Mouse (Mus musculus) gastrocnemius, adult 18-20 months (tissue): ENCODE results near the gene Erc2. TPM values are rescaled to one million over a fixed set of nuclear protein-coding genes. Genes with fewer than 3 reads are reported as not detected.

ENCODE experiments used
- DNase-seq: peaks from one replicate; pipeline ENCODE4 v3.0.0; 2021; ENCODE audit warnings: low spot score
- total RNA-seq, 2 experiments: library from RNA; stranded (reverse); gene quantifications; 2 replicates each; pipeline ENCODE4 v1.2.3; 2021

The Erc2 gene
- total RNA-seq, 2 experiments from 2014 or later: 0.11 to 0.83 TPM

DNA sequence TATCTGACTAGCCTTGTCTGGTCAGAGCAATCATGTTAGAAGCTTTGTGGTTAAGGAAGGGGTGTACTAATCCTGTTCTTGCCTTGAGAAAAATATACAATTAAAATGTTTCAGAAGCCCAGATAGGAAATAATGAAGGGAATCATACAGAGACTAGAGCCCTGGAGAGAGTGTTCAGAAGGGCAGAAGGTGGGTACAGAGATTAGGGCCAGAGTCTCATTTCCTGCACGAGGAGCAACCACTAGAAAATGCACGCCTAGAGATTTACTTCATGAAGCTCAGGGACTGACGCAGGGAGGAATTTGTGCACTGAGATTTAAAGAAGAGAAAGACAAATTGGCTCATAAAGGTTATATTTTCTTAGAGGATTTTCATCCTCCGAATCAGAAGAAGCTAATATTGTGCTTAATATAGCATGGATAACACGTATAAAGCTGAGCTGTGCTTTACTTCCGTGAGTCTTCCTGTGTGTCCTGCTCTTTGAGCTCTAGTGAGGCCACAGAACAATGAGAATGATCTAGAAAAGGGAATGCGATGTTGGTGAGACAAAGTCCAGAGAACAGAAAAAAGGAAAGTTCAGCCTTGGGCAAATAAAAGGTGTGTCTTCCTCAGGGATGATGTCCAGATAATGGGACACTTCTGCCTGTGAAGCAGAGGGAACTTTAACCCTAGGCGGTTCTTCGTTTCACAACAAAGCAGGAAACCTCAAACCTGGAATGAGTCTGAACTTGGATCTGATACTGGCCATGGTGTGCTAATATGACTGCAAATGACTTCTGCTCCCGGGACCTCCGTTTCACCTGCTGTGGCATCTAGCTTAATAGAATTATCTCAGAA is 45.0 kb downstream of the Erc2 start:
- no peak for DNase-seq

DNA sequence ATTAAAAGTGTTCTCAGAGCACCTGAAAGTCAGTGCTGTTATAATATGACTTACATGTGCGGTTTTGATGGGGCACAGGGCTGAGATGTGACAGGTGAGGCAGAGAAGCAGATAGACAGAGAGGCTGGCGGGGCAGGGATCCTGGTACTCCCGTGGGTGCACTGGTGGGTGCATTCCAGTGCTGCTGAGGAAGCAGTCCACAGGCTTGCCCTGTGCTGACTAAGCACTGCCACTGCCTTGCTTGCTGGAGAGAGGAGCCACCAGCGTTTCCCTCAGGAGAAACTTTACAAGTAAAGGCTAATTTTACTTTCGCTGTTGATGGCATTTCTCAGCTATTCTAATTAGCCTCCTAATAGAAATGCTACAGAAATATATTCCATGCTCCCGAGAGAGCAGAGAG is 45.9 kb downstream of the Erc2 start:
- DNase-seq: no peak

DNA sequence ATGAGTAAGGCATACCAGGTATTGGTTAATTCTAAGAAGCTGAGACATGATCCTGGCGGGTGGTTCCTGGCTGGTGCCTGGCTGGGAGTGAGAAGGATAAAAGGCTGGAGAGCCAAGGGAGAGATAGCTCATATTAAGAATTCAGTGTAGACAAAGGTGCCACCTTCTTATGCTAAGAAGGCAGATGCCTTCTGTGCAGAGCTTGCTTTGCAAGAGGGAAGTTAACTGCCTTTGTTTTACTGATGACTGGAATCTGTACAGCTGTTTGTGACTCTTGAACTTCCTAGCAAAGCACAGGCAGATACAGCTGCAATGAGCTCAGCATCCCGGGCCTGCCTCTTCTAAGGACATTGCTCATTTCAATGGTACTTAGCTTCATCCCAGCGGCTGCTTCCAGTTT is 47.7 kb downstream of the Erc2 start:
- DNase-seq: no peak

DNA sequence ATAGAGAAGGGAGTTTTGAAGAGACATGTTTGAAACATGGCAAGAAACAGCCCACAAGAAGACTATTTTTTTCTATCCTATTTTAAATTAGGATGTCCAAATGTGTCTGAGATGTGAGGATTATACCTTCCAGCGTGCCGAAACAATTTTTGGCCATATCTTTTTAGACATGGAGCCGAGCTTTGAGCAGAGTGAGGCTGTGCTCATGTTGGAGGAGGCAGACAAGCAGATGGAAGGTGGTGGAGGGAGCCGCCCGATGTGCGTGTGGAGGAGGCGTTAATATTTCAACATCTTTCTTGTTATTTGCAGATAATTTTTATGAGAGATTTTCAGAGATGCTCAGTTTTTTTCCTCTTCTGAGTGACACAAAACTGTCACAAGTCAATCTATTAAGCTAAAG is 50.5 kb downstream of the Erc2 start:
- no peak for DNase-seq

DNA sequence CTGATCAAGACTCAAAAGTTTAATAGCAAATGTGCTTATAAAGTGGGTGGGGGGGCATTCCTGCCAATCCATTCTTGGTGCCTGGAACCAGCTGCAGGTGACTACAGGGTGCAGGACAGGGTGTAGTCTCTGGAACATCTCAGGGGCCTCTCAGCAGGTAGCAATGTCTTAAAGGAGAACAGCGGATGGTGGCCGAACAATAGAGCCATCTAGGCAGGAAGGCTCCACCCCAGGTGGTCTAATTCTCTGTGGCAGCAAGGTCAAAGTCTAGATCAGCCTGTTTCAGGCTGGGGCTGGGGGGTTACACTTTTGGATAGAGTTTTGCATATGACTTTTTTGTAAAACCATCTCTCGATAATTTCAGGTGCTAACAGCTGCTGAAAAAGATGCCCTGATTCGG is 51.9 kb downstream of the Erc2 start:
- DNase-seq: no peak

DNA sequence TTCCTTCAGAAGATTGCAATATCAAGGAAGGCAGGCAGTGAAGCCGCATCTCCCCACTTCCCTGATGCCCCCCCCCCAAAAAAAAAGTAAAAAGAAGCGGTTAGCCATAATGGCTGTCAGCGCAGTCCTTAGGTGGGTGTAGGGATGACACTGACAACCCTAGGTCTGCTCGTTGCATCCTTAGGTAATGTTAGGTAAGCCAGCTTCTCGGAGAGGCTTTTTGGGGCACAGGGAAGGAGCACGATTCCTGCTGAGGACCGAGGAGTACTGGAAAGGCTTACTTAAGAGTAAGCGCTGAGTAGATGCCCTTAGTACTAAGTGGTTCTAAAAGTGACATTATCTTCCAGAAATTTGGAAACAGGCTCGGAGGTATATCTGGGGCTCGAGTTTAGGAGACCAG is 52.3 kb downstream of the Erc2 start:
- no peak for DNase-seq

DNA sequence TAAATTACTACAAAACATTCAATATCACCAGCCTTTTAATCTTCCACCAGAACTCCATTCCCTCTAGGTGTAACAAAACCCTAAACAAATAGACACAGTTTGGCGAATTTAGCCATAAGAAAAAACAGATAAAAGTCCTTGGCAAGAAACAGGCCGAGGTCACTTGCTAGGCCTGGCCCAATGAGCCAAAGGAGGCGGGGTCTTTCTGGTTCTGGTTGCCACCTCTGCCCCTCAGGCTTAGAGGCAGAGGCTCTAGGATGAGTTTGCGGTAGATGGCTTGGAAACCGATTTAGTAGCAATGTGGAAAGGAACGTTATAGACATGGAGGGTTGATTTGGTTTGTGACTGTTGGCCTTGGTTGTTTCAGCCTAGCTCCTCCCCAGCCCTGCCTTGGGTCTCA is 52.8 kb downstream of the Erc2 start:
- no peak for DNase-seq

DNA sequence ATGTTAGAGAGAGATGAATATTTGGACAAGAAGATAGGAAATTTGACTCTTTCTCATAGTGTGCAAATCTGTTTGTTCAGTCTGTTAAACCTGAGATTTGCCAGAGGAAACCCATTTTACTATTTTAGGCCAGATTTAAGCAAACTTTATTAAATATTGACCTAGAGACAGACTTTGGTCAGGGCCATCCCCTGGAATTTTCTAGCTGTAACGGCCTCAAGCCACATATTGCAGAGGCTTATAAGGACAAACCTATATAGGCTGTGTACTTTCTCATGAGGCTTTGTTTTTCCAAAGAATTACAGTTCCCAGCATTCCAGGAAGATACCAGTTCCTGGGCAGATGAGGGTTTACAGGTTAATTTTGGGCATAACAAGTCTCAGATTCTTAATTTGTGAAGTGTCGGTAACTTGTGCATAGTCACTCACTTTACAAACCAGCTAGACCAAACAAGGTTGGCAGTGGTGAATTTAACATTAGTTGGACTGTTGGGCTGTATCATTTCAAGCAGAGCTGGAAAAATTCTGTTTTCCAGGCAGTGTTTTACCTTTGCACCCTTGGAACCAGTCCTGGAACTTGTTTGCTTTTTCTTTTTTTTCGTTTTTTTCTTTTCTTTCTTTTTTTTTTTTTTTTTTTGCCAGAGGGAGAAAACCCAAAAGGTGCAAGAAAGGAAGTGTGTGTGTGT is 60.3 kb downstream of the Erc2 start:
- no peak for DNase-seq

DNA sequence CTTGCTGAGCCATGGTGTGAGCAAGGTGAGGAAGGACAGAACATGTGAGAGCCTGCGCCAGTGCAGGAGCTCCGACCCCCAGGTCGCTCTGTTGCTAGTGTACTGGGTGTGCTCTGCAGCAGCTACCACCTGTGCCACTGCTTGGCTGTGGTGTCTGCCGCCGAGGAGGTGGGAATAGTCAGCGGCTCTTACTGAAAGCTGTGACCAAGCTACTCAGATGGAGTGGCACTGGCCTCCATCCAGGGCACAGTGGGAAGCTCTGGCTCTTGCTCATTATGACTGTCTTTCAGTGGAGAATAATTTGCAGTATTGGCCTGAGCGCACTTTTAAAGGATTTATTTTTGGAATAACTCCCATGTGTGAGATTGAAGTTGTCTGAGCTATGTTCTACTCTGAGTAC is 73.6 kb downstream of the Erc2 start:
- no peak for DNase-seq

DNA sequence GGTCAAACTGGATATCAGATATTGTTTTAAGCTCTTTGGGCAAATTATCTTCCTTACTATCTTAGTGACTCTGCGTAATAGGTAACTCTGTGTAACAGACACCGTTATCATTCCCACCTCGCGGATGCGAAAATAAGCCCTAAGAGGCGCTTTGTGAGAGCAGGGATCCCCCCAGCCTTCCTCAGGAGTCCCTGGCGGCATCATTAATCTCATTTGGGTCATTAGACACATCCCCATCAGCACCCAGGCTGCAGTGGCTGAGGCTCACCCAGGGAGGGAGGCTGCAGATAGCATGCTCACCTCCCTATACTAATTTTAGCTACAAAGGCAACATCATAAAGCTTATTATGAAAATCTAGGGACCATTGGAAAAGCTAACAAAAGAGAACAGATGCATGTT is 95.1 kb downstream of the Erc2 start:
- no peak for DNase-seq

DNA sequence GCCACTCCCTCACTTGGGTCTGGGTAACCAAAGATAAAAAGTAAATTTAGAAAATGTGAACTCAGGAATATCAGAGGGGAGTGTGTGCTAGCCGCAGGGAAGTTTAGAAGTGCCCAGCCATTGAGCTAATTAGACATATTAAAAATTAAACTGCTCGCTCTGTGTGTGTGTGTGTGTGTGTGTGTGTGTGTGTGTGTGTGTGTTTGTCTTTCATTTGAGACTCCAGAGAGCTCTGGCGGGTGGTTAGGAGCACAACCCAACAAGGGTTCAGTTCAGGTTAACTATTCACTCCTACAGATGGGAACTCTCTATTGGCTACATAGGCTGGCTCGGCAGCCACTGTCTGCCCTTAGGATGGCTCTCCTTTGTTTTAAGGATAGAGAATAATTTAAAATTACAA is 97.4 kb downstream of the Erc2 start:
- DNase-seq: no peak

DNA sequence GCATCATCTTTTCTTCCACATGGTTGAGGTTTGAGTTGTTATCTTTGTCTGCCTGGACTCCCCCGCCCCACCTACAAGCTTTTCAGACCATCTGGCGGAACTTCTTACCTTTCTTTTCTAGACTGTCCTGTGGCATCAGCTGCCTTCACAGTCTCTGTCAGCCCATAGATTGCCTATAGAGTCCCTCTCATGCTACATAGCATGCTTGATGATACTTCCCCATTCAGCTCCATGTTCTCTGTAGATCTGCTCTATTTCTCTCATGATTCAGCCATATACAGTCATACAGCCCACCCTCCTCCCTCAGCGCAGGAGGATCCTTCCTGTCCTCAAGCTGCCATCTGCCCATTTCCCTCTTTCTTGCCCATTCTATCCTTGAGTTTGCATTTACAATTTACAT is 98.7 kb downstream of the Erc2 start:
- DNase-seq: no peak

DNA sequence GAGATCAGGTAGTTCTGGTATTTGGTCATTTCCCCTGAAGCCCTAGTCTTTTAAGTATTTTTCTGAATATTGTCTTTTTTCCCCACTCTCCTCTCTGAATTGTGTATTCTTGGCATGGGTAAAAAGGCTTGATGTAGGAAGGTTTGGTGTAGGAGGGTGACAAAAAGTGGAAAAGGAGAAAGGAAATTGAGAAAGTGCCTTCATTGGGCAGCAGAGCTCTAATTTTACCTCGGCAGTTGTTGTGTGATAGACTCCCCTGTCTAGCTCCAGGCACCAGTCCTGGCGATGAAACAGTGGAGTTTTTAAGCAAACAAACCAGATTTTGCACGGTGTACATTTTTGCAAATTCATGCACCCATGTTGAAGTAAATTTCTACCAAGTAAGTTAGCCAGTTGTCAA is 99.5 kb downstream of the Erc2 start:
- no peak for DNase-seq

DNA sequence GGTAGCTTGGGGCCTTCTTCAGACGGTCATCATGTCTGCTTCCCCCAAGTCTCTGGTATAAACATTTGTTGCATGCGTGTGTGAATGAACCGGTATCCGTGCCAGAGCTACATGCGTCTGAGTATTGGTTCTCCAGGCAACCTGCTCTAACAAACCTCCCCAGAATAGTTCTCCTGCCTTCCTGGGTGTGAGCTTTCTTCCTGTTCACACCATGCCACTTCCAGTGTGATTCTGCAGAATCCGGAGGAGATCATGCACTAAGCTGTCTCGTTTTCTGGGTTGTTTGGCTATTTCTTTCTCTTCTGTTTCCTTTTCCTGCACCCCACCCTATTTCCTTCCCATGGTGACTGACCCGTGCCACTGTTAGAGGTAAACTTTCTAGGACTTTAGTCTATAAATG is 105.3 kb downstream of the Erc2 start:
- DNase-seq: no peak

DNA sequence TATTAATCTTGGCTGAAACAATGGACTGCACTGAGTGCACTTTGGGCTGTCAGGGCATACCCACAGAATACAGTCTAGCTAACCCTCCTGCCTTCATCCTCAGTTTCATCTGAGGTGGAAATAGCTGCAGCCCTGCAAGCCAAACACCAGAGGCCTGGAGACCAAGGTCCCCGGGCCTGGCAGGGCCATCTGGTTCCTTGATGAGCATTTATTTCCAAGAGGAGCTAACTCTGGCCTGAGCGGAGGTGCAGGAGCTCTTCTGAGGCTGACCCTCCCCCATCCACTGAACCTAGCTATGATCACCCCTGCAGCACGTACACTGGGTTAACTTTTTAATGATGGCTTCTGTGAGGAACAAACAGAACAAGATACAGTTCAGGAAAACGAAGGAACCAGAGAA is 108.9 kb downstream of the Erc2 start:
- no peak for DNase-seq

DNA sequence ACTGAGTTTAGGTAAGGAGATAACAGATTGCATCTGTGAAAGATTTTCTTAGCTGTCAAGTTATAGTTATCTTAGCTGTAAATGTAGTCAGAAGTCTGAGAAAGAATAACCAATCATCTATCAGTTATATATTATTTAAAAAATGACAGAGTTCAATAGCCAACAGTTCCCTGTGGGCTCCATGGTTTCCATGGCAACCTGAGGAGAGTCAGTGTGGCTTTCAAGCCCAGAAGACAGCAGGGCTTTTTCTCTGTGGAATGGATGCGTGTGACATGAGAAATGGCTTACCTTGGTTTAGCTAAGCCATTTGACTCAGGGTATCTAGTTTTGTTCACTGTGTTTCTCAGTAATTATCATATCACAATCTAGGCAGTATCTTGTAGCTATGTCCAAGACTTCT is 117.2 kb downstream of the Erc2 start:
- no peak for DNase-seq

DNA sequence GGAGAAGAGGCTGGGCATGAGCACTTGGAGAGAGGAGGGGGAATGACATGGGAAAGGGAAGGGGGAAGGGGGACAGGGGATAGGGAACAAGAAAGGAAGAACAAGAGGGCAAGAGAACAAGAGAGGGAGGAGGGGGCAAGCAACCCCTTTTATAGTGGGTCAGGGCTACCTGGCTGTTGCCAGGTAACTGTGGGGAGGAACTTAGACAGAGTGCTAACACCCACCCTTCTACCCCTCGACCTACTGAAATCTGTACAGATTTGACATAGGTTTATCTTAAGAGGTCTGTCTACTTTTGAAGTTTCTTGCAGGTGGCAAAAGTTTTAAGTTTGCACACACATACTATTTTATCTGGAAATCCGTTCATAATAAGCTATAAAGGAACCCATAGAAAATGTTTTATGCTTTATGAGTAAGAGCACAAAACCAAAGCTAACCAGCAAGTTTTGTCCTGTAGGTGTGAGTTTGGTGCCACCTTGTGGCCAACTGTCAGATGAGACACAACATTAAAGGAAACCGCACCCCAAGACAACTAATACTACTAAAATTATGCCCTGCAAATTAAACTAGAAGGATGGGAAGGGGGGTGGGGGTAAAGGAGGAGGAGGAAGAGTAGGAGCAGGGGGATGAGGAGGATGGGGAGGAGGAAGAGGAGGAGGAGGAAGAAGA is 119.2 kb downstream of the Erc2 start:
- DNase-seq: peak; percentile 52

DNA sequence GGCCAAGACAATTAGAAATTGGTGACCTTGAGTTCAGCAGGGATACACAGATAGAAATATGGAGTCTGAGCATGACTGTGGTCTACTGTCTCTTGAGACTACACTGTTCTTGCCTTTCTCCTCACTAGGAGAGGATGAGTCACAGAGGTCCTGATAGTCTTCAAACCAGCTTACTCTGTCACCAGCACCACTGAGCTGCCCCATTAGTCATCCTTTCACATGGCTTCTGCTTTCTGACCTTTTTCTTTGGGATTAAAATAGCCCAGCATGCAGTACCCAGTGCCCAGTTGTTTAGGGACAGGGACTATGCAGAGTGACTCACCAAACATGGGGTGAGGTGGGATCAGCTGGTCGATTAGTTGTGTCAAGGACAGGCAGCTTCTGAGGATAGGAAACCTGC is 132.1 kb downstream of the Erc2 start:
- no peak for DNase-seq

DNA sequence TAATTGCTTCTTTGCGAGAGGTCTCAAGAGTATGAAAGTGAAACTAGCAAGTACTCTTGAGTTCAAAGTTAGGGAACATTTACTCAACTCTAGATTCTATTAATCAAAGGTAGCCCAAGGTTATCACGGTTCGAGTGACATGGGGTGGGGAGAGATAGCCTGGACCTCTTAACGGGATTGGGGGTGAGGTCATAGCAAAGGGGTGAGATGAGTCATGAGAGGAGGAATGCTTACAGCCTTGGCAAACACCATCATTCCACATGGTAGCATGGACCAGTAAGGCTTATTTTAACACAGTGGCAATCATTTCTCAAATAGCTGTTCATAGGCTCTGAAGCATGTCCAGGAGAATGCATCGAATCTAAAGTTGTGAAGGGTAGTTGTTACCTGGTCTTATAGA is 134.7 kb downstream of the Erc2 start:
- no peak for DNase-seq

DNA sequence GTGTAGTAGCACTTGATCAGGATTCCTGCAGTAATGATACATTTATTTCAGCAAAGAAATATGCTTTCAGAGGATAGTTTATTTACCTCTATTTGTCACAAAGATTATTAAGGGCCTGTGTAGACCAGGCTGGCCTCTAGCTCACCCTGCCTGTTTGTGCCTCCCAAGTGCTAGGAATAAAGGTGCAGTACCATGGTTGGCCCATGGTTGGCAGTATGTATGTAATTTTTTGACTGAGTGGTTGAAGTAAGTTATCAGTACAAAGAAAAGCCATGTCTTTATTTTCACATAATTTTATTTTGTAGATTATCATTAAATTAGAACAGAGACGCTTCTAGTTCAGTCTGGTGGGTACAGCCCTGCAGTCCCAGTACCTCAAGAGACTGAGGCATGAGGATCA is 136.0 kb downstream of the Erc2 start:
- DNase-seq: no peak

DNA sequence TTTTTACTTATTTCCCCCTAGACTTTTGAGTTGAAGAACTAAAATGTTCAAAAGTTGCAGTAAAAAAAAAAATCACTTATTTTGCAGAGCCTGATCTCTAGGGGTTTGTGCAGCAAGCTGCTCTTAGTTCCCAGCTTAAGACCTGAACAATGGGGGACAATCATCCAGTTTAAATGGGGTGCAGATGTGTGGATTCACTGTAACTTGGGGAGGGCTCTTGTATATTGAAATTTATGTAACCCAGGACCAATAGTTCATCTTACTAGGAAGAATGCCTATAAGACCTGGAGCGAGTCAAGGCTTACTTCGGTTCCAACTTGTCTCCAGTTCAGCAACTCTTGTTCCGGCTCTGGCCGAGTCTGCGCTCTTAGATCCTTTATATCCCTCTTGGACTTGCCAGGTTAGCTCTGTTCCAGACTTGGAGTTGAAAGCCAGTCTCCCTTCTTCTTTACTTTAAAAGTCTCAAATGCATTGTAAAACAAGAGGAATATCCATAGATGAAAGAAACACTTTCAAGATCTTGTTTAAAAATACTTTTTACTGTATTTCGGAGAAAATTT is 136.9 kb downstream of the Erc2 start:
- no peak for DNase-seq

DNA sequence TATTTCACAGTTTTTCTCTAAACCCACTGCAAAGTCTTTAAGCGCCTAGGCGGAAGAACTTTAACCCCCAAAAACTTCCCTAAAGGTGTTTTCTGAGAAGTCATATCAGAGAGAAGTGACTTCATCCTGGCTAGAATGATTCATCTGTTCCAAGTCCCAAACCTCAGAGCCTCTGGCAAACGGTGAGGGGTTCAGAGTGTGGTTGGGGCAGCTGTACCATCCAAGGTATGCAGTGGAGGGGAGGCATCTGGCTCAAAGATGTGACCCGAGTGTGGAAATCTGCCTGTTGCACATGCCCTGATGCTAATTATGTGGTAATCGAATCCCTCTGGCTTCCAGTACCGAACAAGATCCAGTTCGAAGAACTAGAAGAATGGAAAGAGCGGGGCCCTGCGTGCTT is 137.8 kb downstream of the Erc2 start:
- DNase-seq: peak; percentile 11
